Mouse (Mus musculus): ENCODE measurements around the gene Ppp1r35. TPM values are rescaled to one million over a fixed set of nuclear protein-coding genes. Genes with fewer than 3 reads are reported as not detected.

The Ppp1r35 gene
- 61.4 and 62.0 TPM in 2 replicates for polyA plus RNA-seq (2014; fragmentation: Nextera tagmentation; extraction: Ambion mirVana)

DNA sequence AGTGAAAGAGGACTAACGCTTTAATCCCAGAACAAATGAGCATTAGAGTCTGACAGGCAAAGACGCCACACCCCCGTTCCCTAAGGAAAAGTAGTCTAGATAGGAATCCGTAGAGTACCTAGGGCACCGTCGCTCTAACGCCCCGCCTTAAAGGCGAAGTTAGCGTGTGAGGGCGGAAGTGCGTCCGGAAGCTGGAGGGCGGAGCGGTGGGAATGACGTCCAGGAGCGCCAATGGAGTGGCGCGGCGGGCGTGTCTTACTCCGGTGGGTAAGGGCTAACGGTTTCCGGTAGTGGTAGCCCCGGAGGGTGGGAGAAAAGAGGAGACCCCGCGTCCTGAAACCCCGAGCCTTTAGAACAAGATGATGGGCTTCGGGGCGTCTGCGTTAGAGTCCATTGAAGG, at the start of gene Ppp1r35:
Gene Ppp1r35 (plus strand): TSS at position 215 of the 400 bp plus-strand sequence.
- peaks cover 13% of the 10 kb centered on the region for H3K4me1 ChIP-seq (ENCODE audit: control insufficient read depth, insufficient read depth, low read length)
- under 1% methylated on average over 28 of the region's 31 CpGs for WGBS
- H3K9me3 ChIP-seq (ENCODE audit: control insufficient read depth, low read length) = no peaks in the 10 kb centered on the region
- peak within 1 kb of the TSS; percentile 93 for H3K4me2 ChIP-seq (ENCODE audit: low read depth, severe bottlenecking)
- H3K27ac ChIP-seq (replicated peaks; ENCODE audit: low read depth, low read length) = peak within 1 kb of the TSS; percentile 89
- H3K9ac ChIP-seq (ENCODE audit: low read length) = peak within 1 kb of the TSS; percentile 90
- peak within 1 kb of the TSS; percentile 97 for H3K4me3 ChIP-seq (ENCODE audit: low read depth, low read length)
- ATAC-seq (ENCODE audit: insufficient number of reproducible peaks, low FRiP score, low TSS enrichment, low read depth) = peak; percentile 86
- peaks cover 14% of the 10 kb centered on the region for H3K36me3 ChIP-seq (ENCODE audit: control insufficient read depth, insufficient read depth, low read length)
- DNase-seq (ENCODE audit: low spot score) = peak; percentile 98
- H3K27me3 ChIP-seq (ENCODE audit: control insufficient read depth, insufficient read depth, low read length) = no peaks in the 10 kb centered on the region

DNA sequence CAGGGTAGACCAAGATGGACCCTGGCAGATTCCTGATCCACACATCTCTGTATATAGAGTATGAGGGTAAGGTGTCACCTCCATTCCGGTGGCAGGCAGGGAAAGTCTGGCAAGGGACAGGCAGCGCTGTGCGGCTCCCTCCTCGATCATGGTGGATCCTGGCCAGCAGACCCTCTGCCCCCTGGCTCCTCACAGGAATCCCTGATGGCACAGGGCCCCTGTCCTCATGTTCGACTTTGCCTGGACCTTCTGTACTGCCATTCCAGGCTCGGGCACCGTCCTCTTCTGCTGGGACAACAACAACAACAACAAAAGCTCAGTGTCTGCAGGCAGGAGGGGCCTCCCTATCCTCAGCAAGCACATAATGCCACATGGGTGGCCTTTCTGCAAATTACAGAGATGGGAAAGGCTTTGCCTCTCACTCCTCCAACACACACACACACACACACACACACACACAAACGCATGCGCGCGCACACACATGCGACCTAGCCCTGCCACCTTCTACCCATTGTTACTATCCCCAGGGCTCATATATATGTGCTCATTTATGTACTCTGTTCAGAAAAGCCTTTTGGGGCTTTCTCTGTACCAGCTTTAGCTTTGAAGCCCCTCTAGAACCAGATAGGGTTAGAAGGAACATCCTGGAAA, 44.9 kb upstream of the Ppp1r35 start:
- no peak for ATAC-seq (ENCODE audit: insufficient number of reproducible peaks, low FRiP score, low TSS enrichment, low read depth)
- peak overlapping the region; percentile 1; the same call in 1 of the 2 replicates for H3K4me2 ChIP-seq (ENCODE audit: low read depth, severe bottlenecking)
- no peaks in the 10 kb centered on the region for H3K9me3 ChIP-seq (ENCODE audit: control insufficient read depth, low read length)
- no peaks in the 10 kb centered on the region for H3K27me3 ChIP-seq (ENCODE audit: control insufficient read depth, insufficient read depth, low read length)
- 84% methylated on average over 12 of the region's 12 CpGs for WGBS
- H3K9ac ChIP-seq (ENCODE audit: low read length) = no peak overlapping the region
- peaks cover 8% of the 10 kb centered on the region; the same call in 1 of the 2 replicates for H3K4me1 ChIP-seq (ENCODE audit: control insufficient read depth, insufficient read depth, low read length)
- no peak overlapping the region for H3K27ac ChIP-seq (replicated peaks; ENCODE audit: low read depth, low read length)
- H3K36me3 ChIP-seq (ENCODE audit: control insufficient read depth, insufficient read depth, low read length) = no peaks in the 10 kb centered on the region
- H3K4me3 ChIP-seq (ENCODE audit: low read depth, low read length) = no peak overlapping the region
- DNase-seq (ENCODE audit: low spot score) = no peak

DNA sequence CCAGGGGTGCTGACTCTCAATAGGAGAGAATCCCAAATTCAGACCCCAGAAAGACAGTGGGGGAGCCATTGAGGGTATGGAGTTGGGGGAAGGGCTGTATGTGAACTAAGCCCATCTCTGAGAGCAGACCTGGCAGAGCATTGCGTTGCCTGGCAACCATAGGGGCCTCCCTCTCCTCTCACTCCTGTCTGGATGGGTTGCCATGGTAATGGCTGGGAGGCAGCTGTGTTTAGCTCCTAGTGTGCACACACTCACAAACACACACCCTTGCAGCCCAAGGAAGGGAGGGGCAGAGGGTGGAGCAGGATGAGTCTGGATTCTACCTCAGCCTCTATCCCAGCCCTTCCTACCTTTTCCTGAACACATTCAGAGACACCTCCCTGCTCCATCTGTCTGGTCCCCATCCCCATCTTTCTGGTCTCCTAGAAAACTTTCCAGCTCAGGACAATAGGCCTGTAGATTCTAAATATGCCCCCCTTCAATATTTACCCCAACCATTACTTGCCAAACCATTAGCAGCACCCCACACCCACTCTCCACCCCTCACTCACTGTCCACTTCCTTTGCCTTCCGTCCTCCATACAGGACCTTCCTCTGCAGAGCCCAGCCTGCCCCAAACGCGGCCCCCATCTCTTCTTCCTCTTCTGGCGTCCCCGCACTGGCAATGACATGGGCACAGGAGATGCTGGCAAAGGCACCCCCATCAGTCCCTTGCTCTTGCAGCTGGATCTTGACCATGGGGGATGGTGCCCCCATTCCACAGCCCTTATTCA, 44.2 kb upstream of the Ppp1r35 start:
- no peak overlapping the region for H3K9ac ChIP-seq (ENCODE audit: low read length)
- peak overlapping the region; percentile 1; the same call in 1 of the 2 replicates for H3K4me2 ChIP-seq (ENCODE audit: low read depth, severe bottlenecking)
- ATAC-seq (ENCODE audit: insufficient number of reproducible peaks, low FRiP score, low TSS enrichment, low read depth) = peak; percentile 83
- no peak overlapping the region for H3K4me3 ChIP-seq (ENCODE audit: low read depth, low read length)
- no peaks in the 10 kb centered on the region for H3K36me3 ChIP-seq (ENCODE audit: control insufficient read depth, insufficient read depth, low read length)
- no peak overlapping the region for H3K27ac ChIP-seq (replicated peaks; ENCODE audit: low read depth, low read length)
- no peaks in the 10 kb centered on the region for H3K9me3 ChIP-seq (ENCODE audit: control insufficient read depth, low read length)
- peak; percentile 80 for DNase-seq (ENCODE audit: low spot score)
- H3K4me1 ChIP-seq (ENCODE audit: control insufficient read depth, insufficient read depth, low read length) = peaks cover 12% of the 10 kb centered on the region; the same call in 1 of the 2 replicates
- no peaks in the 10 kb centered on the region for H3K27me3 ChIP-seq (ENCODE audit: control insufficient read depth, insufficient read depth, low read length)
- 74% methylated on average over 6 of the region's 6 CpGs for WGBS

DNA sequence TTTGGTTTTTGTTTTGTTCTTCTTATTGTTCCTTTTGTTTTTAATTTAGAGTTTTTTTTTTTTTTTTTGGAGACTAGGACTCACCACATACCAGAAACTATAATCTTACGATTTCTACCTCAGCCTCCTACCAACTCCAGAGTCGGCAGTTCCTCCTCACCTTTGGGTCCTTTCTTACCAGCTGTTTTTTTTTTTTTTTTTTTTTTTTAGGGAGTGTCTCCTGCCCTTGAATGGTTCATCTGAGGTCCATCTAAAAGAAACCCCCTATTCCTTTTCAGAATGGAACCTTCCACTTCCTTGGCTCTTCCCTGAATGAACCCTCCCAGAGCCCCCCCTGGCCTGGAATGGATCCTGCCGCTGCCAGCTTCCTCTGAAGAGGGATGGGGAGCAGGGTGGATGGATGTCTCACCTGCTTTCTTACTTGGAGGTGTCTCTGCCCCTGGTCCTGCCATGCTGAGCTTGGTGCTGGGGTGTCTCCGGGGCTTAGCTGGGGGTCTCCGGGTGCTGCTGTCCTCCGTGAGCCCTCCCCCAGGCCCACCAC, 41.2 kb upstream of the Ppp1r35 start:
- Histone ChIP-seq H3K9me3 (ENCODE audit: control insufficient read depth, low read length) (no peaks in the 10 kb centered on the region), H3K4me3 (ENCODE audit: low read depth, low read length) (no peak overlapping the region), H3K36me3 (ENCODE audit: control insufficient read depth, insufficient read depth, low read length) (no peaks in the 10 kb centered on the region), H3K4me1 (ENCODE audit: control insufficient read depth, insufficient read depth, low read length) (peaks cover 22% of the 10 kb centered on the region), H3K9ac (ENCODE audit: low read length) (no peak overlapping the region), H3K27ac (replicated peaks; ENCODE audit: low read depth, low read length) (no peak overlapping the region), H3K4me2 (ENCODE audit: low read depth, severe bottlenecking) (no peak overlapping the region), H3K27me3 (ENCODE audit: control insufficient read depth, insufficient read depth, low read length) (no peaks in the 10 kb centered on the region)
- no peak for ATAC-seq (ENCODE audit: insufficient number of reproducible peaks, low FRiP score, low TSS enrichment, low read depth)
- DNase-seq (ENCODE audit: low spot score) = no peak
- whole genome bisulfite sequencing = 93% methylated on average over 6 of the region's 6 CpGs

DNA sequence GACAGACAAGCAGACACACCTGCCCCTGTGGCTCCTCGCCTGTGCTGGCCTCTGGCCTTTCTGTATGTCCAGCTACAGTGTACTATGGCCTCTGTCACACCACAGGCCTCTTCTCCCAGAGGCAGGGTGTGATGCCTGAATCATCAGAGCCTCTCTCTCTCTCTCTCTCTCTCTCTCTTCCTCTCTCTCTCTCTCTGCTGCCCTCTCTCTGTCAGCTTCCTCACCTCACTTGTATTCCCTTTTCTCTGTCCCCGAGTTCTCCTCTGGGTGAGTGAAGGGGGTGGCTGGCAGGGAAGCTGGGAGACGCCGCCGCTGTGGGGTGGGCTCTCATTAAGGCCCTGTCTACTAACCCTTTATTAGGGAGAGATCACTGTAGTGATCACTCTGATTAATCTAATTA, 40.1 kb upstream of the Ppp1r35 start:
- no peak overlapping the region for H3K9ac ChIP-seq (ENCODE audit: low read length)
- WGBS = 53% methylated on average over 5 of the region's 5 CpGs
- ATAC-seq (ENCODE audit: insufficient number of reproducible peaks, low FRiP score, low TSS enrichment, low read depth) (no peak), DNase-seq (ENCODE audit: low spot score) (no peak)
- no peak overlapping the region for H3K4me2 ChIP-seq (ENCODE audit: low read depth, severe bottlenecking)
- H3K36me3 ChIP-seq (ENCODE audit: control insufficient read depth, insufficient read depth, low read length) = no peaks in the 10 kb centered on the region
- no peak overlapping the region for H3K27ac ChIP-seq (replicated peaks; ENCODE audit: low read depth, low read length)
- H3K4me3 ChIP-seq (ENCODE audit: low read depth, low read length) = no peak overlapping the region
- H3K4me1 ChIP-seq (ENCODE audit: control insufficient read depth, insufficient read depth, low read length) = peaks cover 22% of the 10 kb centered on the region
- H3K9me3 ChIP-seq (ENCODE audit: control insufficient read depth, low read length) = no peaks in the 10 kb centered on the region
- no peaks in the 10 kb centered on the region for H3K27me3 ChIP-seq (ENCODE audit: control insufficient read depth, insufficient read depth, low read length)

DNA sequence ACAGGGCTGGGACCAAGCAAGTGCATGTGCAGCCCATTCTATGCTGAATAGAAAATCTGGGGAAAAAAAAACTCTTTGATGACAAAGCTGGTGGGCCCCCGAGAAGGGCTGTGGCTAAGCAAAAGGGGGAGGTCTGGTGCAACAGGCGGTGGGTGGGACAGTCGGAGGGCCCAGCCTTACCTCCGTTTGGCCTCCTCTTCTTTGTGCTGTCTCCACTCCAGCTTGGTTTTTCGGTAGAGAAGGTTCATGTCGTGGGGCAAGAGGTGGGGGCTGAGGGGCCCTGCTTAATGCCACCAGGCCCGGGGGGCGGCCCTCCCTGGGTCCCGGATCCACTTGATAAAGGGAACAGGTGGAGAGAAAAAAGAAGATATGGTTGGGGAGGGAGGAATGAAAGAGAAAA, 39.2 kb upstream of the Ppp1r35 start:
- no peak overlapping the region for H3K4me3 ChIP-seq (ENCODE audit: low read depth, low read length)
- peaks cover 13% of the 10 kb centered on the region for H3K4me1 ChIP-seq (ENCODE audit: control insufficient read depth, insufficient read depth, low read length)
- H3K27me3 ChIP-seq (ENCODE audit: control insufficient read depth, insufficient read depth, low read length) = no peaks in the 10 kb centered on the region
- ATAC-seq (ENCODE audit: insufficient number of reproducible peaks, low FRiP score, low TSS enrichment, low read depth) = no peak
- H3K9me3 ChIP-seq (ENCODE audit: control insufficient read depth, low read length) = no peaks in the 10 kb centered on the region
- no peak overlapping the region for H3K9ac ChIP-seq (ENCODE audit: low read length)
- H3K4me2 ChIP-seq (ENCODE audit: low read depth, severe bottlenecking) = no peak overlapping the region; the same call in 1 of the 2 replicates
- 71% methylated on average over 9 of the region's 9 CpGs for WGBS
- DNase-seq (ENCODE audit: low spot score) = no peak
- no peaks in the 10 kb centered on the region for H3K36me3 ChIP-seq (ENCODE audit: control insufficient read depth, insufficient read depth, low read length)
- H3K27ac ChIP-seq (replicated peaks; ENCODE audit: low read depth, low read length) = no peak overlapping the region

DNA sequence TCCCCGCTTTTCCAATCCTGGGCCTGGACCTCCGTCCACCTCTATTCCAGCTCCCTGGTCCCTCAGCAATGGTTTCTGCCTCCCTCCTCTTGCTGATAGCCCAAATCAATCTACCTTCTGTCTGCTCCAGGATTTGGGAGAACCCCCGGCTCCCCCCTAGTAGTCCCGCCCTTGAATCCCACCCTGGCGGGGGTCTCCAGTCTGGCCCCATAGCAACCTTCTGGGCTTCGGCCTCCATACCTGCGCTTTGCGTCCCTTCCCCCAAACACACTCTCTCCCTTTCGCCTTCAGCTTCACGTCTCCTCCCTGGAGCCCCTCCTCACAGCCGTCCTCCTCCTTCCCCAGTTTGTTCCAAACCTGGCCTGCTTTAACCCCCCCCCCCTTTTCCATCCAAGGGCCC, 38.1 kb upstream of the Ppp1r35 start:
- 11% methylated on average over 11 of the region's 11 CpGs for WGBS
- H3K9me3 ChIP-seq (ENCODE audit: control insufficient read depth, low read length) = no peaks in the 10 kb centered on the region
- peak overlapping the region; percentile 92 for H3K4me2 ChIP-seq (ENCODE audit: low read depth, severe bottlenecking)
- DNase-seq (ENCODE audit: low spot score) (peak; percentile 51), ATAC-seq (ENCODE audit: insufficient number of reproducible peaks, low FRiP score, low TSS enrichment, low read depth) (peak; percentile 13; the same call in 1 of the 2 replicates)
- H3K4me1 ChIP-seq (ENCODE audit: control insufficient read depth, insufficient read depth, low read length) = peaks cover 13% of the 10 kb centered on the region
- H3K9ac ChIP-seq (ENCODE audit: low read length) = peak overlapping the region; percentile 65
- no peaks in the 10 kb centered on the region for H3K36me3 ChIP-seq (ENCODE audit: control insufficient read depth, insufficient read depth, low read length)
- H3K27me3 ChIP-seq (ENCODE audit: control insufficient read depth, insufficient read depth, low read length) = no peaks in the 10 kb centered on the region
- peak overlapping the region; percentile 61 for H3K4me3 ChIP-seq (ENCODE audit: low read depth, low read length)
- 0 out of 2 replicates have a peak overlapping the region, but pooled peaks have one; percentile 6 for H3K27ac ChIP-seq (replicated peaks; ENCODE audit: low read depth, low read length)

All from limb, embryonic 11.5 days (tissue).